Mouse (Mus musculus) heart, adult 2 months (tissue): ENCODE results near the gene Mcm10. TPM values are rescaled to one million over a fixed set of nuclear protein-coding genes. Genes with fewer than 3 reads are reported as not detected.
"Not testable (repeated sequence)": the region's sequence is repeated elsewhere in the genome, so short reads cannot be mapped to it uniquely, and the experiment has no call there.

ENCODE experiments used
- DNase-seq, 2 experiments: peaks; one replicate each; pipeline ENCODE4 v3.0.0; 2021
- H3K27ac ChIP-seq: fragments of 200-600 bp; 2 replicates; pipeline ENCODE4 v1.8.1; 2022
- H3K27me3 ChIP-seq: fragments of 200-500 bp; 2 replicates; pipeline ENCODE4 v1.6.1; 2012; ENCODE audit warnings: mild to moderate bottlenecking, low read length, inconsistent platforms, mixed read lengths; ENCODE audit not compliant: control insufficient read depth, insufficient read depth
- H3K36me3 ChIP-seq: fragments of 200-500 bp; 2 replicates; pipeline ENCODE4 v1.6.1; 2012; ENCODE audit warnings: low read length, inconsistent platforms; ENCODE audit not compliant: control insufficient read depth, insufficient read depth
- H3K4me1 ChIP-seq: fragments of 200-500 bp; 2 replicates; pipeline ENCODE4 v1.6.1; 2011; ENCODE audit warnings: low read length; ENCODE audit not compliant: control insufficient read depth, insufficient read depth
- H3K4me3 ChIP-seq: fragments of 200-600 bp; 2 replicates; pipeline ENCODE4 v1.8.1; 2022
- H3K79me2 ChIP-seq: fragments of 200-500 bp; replicated peaks from 2 replicates; pipeline ENCODE4 v1.6.1; 2012; ENCODE audit warnings: mild to moderate bottlenecking, inconsistent platforms, low read length, moderate library complexity, mixed read lengths; ENCODE audit not compliant: control insufficient read depth, insufficient read depth
- H3K9ac ChIP-seq: fragments of 200-500 bp; 2 replicates; pipeline ENCODE4 v1.6.1; 2012; ENCODE audit warnings: low read depth, mild to moderate bottlenecking, control low read depth, inconsistent platforms, low read length, mixed read lengths
- CTCF ChIP-seq: fragments of 200-600 bp; IDR thresholded peaks from 2 replicates; pipeline ENCODE4 v1.8.1; 2022; ENCODE audit warnings: antibody characterized with exemption, mild to moderate bottlenecking, moderate library complexity
- EP300 ChIP-seq: fragments of 200-500 bp; IDR thresholded peaks from 2 replicates; pipeline ENCODE4 v1.6.1; 2011; ENCODE audit warnings: low read depth, low read length, control low read depth; ENCODE audit not compliant: insufficient read depth
- POLR2A ChIP-seq: fragments of 200-500 bp; IDR thresholded peaks from 2 replicates; pipeline ENCODE4 v1.6.1; 2011; ENCODE audit warnings: mild to moderate bottlenecking, low read depth, low read length, control low read depth; ENCODE audit not compliant: insufficient read depth
- WGBS: fragments of 180-500 bp; shearing (Covaris S2); methylation state at CpG from one replicate; pipeline ENCODE4 v1.1.7; 2018; 5-methylcytosine and 5-hydroxymethylcytosine counted together
- intact Hi-C: fragments of 180-260 bp; cut with DNase I; formaldehyde crosslinking; loops from one replicate; pipeline ENCODE4 v1.15.1; 2025
- polyA plus RNA-seq: library from polyadenylated mRNA; depleted of rRNA; stranded (reverse); fragments of >200 nt; gene quantifications from 2 replicates; pipeline ENCODE4 v1.2.3, GENCODE M21; 2012
- total RNA-seq, 2 experiments: library from RNA; stranded (reverse); gene quantifications; 2 replicates each; pipeline ENCODE4 v1.2.3; 2021

The Mcm10 gene
- total and polyA plus RNA-seq, 3 experiments = 0.14 to 0.39 (median 0.31) TPM

GRCm38 (mm10) chr2:4969083-4969482, 43.5 kb downstream of the Mcm10 start:
- Histone ChIP-seq H3K27ac (no peak overlapping the region), H3K4me1 (no peaks in the 10 kb centered on the region), H3K4me3 (no peak overlapping the region), H3K79me2 (no peaks in the 10 kb centered on the region), H3K9ac (no peak overlapping the region), H3K27me3 (no peaks in the 10 kb centered on the region), H3K36me3 (no peaks in the 10 kb centered on the region)
- DNase-seq = no peak
- 63% methylated on average over 2 of the region's 2 CpGs for WGBS
- intact Hi-C loops = no loop called here
- TF ChIP-seq POLR2A (no peak), EP300 (no peak), CTCF (no peak)

- TF ChIP-seq POLR2A = no peak
- no peak for TF ChIP-seq EP300
- no peak for TF ChIP-seq CTCF
- Histone ChIP-seq H3K4me1 (no peaks in the 10 kb centered on the region), H3K27ac (no peak overlapping the region), H3K79me2 (no peaks in the 10 kb centered on the region), H3K4me3 (no peak overlapping the region), H3K36me3 (no peaks in the 10 kb centered on the region), H3K9ac (no peak overlapping the region), H3K27me3 (no peaks in the 10 kb centered on the region)
- no peak for DNase-seq
- 91% methylated on average over 2 of the region's 2 CpGs for WGBS
- intact Hi-C loops = no loop called here
These were observed 44.8 kb downstream of the Mcm10 start for GRCm38 (mm10) chr2:4967806-4968205.

GRCm38 (mm10) chr2:4958039-4958438, 54.6 kb downstream of the Mcm10 start:
- H3K4me3 ChIP-seq = no peak overlapping the region
- H3K79me2 ChIP-seq = no peaks in the 10 kb centered on the region
- TF ChIP-seq CTCF = no peak
- no peak for TF ChIP-seq EP300
- no peak for TF ChIP-seq POLR2A
- intact Hi-C loops = no loop called here
- no peak overlapping the region for H3K9ac ChIP-seq
- no peak overlapping the region for H3K27ac ChIP-seq
- H3K4me1 ChIP-seq = no peaks in the 10 kb centered on the region
- DNase-seq = no peak
- H3K27me3 ChIP-seq = no peaks in the 10 kb centered on the region
- WGBS = 80% methylated on average over 12 of the region's 12 CpGs
- no peaks in the 10 kb centered on the region for H3K36me3 ChIP-seq

GRCm38 (mm10) chr2:4954216-4954760, 58.3 kb downstream of the Mcm10 start:
- H3K27ac ChIP-seq = no peak overlapping the region
- no peaks in the 10 kb centered on the region for H3K4me1 ChIP-seq
- no peak overlapping the region for H3K9ac ChIP-seq

GRCm38 (mm10) chr2:4950986-4951385, 61.6 kb downstream of the Mcm10 start:
- H3K4me3 ChIP-seq = no peak overlapping the region
- no peak overlapping the region for H3K27ac ChIP-seq
- WGBS = 95% methylated on average over 2 of the region's 2 CpGs
- H3K4me1 ChIP-seq = no peaks in the 10 kb centered on the region
- no peak for TF ChIP-seq CTCF
- TF ChIP-seq POLR2A = no peak
- no peak for TF ChIP-seq EP300
- intact Hi-C loops = no loop called here
- no peak overlapping the region for H3K9ac ChIP-seq
- H3K79me2 ChIP-seq = no peaks in the 10 kb centered on the region
- no peaks in the 10 kb centered on the region for H3K27me3 ChIP-seq
- DNase-seq = no peak
- no peaks in the 10 kb centered on the region for H3K36me3 ChIP-seq

More at GRCm38 (mm10) chr2:4954216-4954760, 58.3 kb downstream of the Mcm10 start:
- H3K79me2 ChIP-seq = no peaks in the 10 kb centered on the region
- DNase-seq = no peak
- 80% methylated on average over 6 of the region's 6 CpGs for WGBS
- no peaks in the 10 kb centered on the region for H3K27me3 ChIP-seq
- no peaks in the 10 kb centered on the region for H3K36me3 ChIP-seq
- intact Hi-C loops = no loop called here
- no peak overlapping the region for H3K4me3 ChIP-seq
- TF ChIP-seq CTCF (no peak), EP300 (no peak), POLR2A (no peak)

- intact Hi-C loops, H3K27me3 ChIP-seq, H3K27ac ChIP-seq, DNase-seq, H3K9ac ChIP-seq, H3K36me3 ChIP-seq, H3K79me2 ChIP-seq, H3K4me3 ChIP-seq, H3K4me1 ChIP-seq: not testable (repeated sequence)
- 86% methylated on average over 8 of the region's 8 CpGs for WGBS
These were observed 62.9 kb downstream of the Mcm10 start for GRCm38 (mm10) chr2:4949691-4950090.
